Mouse (Mus musculus) ovary, postnatal 14 days (tissue): ENCODE results near the gene Snrnp40.

Experiments used
- DNase-seq: peaks from one replicate; pipeline ENCODE4 v3.0.0; 2022; ENCODE audit warnings: low spot score

Snrnp40 gene

GRCm38 (mm10) chr4:130359486-130360237 is at the start of gene Snrnp40, which contains the start of gene Zcchc17:
Snrnp40 (plus strand) TSS chr4:130360132.
Zcchc17 (minus strand) TSS chr4:130359943.
- peak; percentile 97 for DNase-seq

GRCm38 (mm10) chr4:130312526-130312925 is 47.4 kb upstream of the Snrnp40 start:
- no peak for DNase-seq

- no peak for DNase-seq
Observed at GRCm38 (mm10) chr4:130313552-130313951, 46.4 kb upstream of the Snrnp40 start.

- no peak for DNase-seq
Observed at GRCm38 (mm10) chr4:130315771-130316527, 44.0 kb upstream of the Snrnp40 start.

GRCm38 (mm10) chr4:130316691-130317090 is 43.2 kb upstream of the Snrnp40 start:
- DNase-seq, result no peak

- no peak for DNase-seq
Observed at GRCm38 (mm10) chr4:130318122-130318521, 41.8 kb upstream of the Snrnp40 start.

GRCm38 (mm10) chr4:130319564-130319963 is 40.4 kb upstream of the Snrnp40 start:
- DNase-seq, result no peak

- no peak for DNase-seq
Observed at GRCm38 (mm10) chr4:130321640-130322039, 38.3 kb upstream of the Snrnp40 start.

GRCm38 (mm10) chr4:130322567-130322966 is 37.4 kb upstream of the Snrnp40 start:
- no peak for DNase-seq

GRCm38 (mm10) chr4:130323165-130323564 is 36.8 kb upstream of the Snrnp40 start:
- no peak for DNase-seq

- no peak for DNase-seq
Observed at GRCm38 (mm10) chr4:130323607-130324006, 36.3 kb upstream of the Snrnp40 start.

- DNase-seq, result no peak
Observed at GRCm38 (mm10) chr4:130325446-130325845, 34.5 kb upstream of the Snrnp40 start.

GRCm38 (mm10) chr4:130327366-130327765 is 32.6 kb upstream of the Snrnp40 start:
- DNase-seq, result no peak

- no peak for DNase-seq
Observed at GRCm38 (mm10) chr4:130335867-130336266, 24.1 kb upstream of the Snrnp40 start.

GRCm38 (mm10) chr4:130341691-130342090 is 18.2 kb upstream of the Snrnp40 start:
- DNase-seq, result peak; percentile 44

- DNase-seq, result no peak
Observed at GRCm38 (mm10) chr4:130349666-130350065, 10.3 kb upstream of the Snrnp40 start.

GRCm38 (mm10) chr4:130350690-130351422 is 9.1 kb upstream of the Snrnp40 start:
- no peak for DNase-seq

GRCm38 (mm10) chr4:130352588-130352987 is 7.3 kb upstream of the Snrnp40 start:
- DNase-seq, result no peak

GRCm38 (mm10) chr4:130357946-130358345 is 2.0 kb upstream of the Snrnp40 start:
- DNase-seq, result no peak

- no peak for DNase-seq
Observed at GRCm38 (mm10) chr4:130360238-130360590, 282 bp downstream of the Snrnp40 start.

GRCm38 (mm10) chr4:130376675-130377074 is 16.7 kb downstream of the Snrnp40 start:
- DNase-seq, result no peak

- no peak for DNase-seq
Observed at GRCm38 (mm10) chr4:130377500-130377899, 17.6 kb downstream of the Snrnp40 start.

- DNase-seq, result no peak
Observed at GRCm38 (mm10) chr4:130379181-130379580, 19.2 kb downstream of the Snrnp40 start.
